Mouse (Mus musculus): ENCODE data around the gene Lcat.

Lcat gene

DNA sequence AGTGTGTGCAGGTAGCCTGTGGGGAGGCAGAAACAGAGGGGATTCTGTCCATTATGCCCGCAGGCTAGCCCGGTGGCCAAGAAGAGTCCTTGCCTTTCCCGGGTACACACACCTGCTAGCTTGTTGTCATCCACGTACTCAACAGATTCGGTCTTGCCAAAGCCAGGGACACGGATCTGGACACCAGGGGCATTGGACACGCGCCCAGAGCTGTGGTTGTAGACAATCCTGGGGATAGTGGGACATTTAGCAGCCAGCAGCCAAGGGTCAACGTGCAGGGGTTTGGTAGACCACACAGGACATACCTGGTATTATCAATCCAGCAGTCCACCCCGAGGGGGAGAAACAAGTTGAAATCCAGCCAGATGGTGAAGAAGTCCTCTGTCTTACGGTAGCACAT is 1.2 kb downstream of the Lcat start:
- no peak for DNase-seq

DNA sequence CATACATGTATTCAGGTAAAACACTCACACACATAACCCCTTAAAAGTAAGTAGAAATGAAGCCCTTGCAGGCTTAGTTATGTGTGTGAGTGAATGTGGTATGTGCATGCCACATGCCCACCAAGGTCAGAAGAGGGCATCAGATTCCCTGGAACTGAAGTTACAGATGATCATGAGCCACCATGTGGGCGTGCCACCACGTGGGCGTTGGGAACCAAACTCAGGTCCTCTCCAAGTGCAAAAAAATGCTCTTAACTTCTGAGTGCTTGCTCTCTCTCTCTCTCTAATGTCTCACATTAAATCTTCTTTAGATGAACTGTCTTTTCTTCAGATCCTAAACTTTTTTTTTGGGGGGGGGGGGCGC is 4.9 kb downstream of the Lcat start, which contains the start of gene Psmb10:
Gene Psmb10, minus strand, starts transcription at position 139 of the 364 bp plus-strand sequence.
- no peak for DNase-seq

DNA sequence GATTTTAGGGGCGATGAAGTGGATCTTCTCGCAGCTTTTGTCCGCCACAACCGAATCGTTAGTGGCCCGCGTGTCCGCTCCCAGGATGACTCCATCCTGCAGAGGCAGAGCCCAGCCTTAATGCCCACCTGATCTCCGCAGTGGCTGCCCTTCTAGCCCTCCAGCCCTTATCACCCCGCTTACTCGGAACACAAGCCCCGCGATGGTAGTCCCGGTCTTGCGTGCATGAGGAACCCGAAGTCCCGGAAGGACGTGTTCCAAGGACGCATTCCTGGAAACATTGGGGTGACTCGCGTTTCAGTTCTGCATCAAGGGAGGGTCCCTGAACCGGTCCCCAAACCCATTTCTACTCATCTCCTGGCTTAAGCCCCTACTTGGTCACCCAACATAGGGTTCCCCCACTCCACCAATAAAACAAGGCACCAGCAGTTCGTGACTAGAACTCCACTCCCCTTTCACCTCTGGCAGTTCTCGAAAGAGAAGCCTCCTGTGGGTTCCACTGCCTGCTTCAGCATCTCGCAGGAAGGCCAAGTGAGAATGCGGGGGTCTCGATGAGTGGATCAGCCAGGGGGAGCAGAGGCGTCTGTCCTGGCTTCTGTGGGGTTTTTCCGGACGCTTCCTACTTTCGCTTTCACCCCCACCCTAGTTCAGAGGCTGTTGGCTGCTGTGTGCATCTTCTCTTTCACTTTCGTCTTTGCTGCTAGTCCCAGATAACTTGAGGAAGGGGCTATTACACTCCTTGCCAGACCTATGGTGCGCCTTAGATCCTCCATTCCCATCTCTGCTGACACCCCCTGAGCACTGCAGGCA is 5.5 kb downstream of the Lcat start:
- DNase-seq, result peak; percentile 50

DNA sequence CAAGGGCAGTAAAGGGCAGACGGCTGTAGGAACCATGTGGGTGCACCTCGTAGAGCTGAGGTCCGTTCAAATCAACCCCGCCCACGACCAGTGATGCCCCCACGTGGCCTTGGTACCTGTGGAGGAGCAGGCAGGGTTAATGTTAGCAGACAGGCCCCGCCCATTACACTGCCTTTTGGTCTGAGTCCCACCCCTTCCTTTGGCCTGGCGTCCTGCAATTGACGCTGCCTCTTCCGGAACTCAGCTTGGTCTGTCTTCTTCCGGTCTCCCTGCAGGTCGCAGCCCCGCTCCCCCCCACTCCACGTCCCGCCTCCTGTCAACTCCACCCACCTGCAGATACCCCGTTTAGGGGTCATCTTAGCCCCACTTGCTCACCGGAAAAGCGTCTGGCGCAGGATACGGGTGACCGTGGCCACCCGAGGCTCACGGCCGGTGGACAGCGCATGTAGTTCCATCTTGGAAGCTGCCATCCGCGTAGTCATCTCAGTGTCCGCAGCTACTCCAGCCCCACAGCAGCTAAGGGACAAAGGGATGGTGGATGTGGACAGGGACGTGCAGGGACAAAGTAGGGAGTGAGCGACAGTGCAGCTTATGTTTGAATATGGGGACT is 6.2 kb downstream of the Lcat start:
- peak; percentile 85 for DNase-seq

DNA sequence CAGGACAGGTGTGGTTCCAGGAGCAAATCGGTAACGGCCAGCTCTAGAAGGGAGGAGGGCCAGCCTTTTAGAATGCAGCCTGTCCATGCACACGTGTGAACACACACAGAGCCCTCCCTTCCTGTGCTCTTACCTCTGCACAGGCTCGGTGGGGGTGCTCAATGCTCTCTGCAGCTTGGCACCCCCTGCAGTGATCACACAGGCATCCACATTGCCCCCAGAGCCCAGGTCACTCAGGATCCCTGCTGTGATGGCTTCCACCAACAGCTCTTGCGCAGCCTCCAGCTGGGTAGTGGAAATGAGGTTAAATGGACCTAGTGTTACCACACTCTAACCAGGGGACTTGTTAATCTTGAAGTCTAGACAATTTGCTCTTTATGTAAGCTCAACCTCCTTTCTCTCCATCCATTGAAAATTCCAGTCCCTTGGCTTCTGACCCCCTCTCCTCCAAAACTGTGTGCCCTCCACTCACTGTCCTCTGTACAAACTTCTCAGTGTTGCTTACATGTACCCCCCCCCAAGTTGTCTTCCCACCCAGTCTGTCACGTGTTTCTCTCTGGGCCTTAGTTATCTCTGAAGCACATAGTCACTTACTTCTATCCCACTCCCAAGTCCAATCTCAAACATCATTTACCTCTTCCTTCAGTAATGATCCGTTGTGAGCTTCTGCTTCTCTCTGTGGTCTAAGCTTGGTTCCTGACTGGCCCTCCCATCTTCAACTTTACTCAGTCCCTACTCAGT is 7.1 kb downstream of the Lcat start:
- DNase-seq, result no peak

DNA sequence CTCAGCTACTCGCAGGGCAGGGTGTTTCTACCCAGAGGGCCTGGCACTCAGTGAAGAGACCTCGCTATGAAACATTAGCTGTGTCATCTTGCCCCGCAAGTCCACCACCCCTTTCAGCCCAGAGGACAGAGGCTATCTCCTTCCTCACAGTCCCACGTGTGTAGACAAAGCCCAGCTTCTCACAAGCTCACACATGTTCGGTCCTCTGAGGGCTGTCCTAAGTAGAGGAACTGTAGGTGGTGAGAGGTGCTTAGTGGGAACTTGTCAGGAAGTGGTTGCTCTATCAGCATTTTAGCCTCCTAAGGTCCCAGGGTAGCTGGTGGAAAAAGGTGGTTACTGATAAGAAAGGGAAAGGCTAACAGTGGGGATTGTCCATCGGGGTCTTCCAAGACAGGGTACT is 8.1 kb downstream of the Lcat start:
- DNase-seq, result no peak

DNA sequence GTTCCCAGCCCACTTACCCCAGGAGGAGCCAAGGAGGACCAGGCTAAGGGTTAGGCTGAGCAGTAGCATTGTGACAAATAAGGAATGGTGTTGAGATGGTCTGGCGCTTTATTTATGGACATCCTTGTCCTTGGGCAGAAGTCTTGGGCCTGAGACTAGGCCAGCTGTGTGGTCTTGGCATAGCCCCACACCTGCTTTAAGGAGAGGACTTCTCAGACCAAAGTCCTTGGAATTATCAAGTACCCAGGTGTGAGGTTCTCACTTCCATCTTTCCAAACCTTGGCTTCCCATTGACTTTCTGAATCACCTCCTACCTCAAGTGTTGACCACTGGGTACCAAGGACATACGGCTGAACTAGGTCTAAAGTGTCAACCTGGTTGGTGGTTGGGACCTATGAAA is 9.4 kb downstream of the Lcat start, which contains the start of gene Ctrl:
Gene Ctrl, minus strand, starts transcription at position 101 of the 400 bp plus-strand sequence.
- no peak for DNase-seq

DNA sequence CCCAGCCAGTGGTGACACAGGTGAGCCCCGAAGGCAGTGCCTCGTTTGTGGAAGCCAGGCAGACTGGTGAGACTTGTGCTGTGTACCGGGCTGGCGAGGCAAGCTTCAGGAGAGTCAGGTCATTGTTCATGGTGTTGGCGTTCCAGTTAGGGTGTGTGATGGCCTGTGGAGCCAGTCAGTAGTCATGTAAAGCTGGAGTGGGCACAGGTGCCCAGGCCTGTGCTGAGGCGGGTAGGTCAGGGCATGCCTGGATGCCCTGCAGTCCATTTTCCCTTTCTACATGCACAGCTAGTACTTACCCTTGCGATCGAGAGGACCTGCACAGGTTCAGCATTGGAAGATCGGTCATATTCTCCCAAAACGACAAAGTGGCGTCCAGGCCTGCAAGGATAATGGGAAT is 10.7 kb downstream of the Lcat start:
- DNase-seq, result no peak

DNA sequence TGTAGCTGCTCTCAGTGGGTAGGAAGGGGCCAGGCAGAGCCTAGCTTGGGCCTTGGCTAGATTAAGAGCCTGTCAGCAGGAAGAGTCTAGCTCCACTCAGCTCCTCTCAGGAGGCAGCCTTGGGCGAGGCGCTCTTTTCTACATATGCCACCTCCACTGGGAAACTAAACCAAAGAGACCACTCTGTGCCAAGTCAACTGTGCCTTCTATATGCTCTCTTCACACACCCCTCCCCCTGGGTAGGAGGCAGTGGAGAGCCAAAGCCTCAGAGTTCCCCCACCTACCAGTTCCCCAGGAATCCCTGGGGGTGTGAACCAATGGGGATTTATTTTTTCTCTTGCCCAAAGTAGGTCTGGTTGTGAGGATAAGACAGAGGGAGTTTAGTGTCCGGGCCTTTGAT is 11.9 kb downstream of the Lcat start:
- DNase-seq, result no peak

DNA sequence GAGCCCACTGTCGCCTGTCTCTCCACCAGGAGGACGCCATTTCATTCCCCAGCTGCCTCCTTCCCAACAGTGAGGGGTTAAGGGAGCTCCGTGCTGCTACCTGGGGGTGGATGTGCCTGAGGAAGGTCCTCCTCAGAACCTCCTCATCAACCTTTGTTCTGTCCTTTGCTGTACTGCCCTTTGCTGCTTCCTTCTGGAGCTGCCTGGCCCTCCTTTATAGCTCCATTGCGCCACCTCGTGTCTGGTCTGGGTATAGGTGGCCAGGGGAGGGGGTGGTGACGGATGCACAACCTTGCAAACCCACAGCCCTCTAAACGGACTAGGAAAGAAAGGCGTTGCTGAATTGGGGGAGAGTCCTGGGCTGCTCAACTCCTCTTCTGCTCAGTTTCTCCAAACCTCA is 12.6 kb downstream of the Lcat start:
- DNase-seq, result peak; percentile 86

DNA sequence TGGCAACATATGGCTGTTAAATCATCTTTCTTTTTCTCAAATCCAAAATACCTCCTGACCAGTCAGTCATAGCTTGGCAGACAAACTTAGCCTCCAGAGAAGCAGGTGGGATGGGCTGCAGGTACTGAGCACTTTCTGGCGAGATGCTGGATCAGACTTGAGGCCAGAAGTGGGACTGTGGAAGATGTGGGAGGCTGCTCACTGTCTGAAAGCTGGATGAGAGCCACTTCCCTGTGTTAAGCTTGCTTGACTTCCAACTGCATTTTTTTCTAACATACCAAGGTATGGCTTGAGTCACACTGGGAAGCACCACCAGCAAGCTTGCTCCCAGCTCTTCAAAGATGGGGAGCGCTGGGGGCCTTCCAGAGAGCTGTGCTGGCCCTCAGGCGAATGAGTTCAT is 18.1 kb downstream of the Lcat start:
- no peak for DNase-seq

DNA sequence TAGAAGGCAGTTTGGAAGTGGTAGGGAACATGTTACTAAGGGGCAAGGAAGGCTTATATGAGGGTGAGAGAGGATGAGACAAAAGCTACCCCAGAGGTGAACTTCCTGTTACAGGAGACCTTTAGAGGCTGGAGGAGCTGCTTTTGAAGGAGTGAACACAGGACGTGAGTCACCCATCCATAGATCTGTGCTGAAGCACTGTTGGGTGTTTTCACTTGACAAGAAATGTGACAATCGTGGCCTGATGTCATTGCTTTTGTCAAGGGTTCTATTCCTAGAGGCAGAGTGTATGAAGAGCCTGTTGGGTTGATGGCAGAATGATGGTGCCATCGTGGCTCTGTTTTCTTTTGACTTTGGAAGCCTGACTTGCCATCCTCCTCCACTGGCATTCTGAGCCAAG is 23.8 kb downstream of the Lcat start:
- no peak for DNase-seq

DNA sequence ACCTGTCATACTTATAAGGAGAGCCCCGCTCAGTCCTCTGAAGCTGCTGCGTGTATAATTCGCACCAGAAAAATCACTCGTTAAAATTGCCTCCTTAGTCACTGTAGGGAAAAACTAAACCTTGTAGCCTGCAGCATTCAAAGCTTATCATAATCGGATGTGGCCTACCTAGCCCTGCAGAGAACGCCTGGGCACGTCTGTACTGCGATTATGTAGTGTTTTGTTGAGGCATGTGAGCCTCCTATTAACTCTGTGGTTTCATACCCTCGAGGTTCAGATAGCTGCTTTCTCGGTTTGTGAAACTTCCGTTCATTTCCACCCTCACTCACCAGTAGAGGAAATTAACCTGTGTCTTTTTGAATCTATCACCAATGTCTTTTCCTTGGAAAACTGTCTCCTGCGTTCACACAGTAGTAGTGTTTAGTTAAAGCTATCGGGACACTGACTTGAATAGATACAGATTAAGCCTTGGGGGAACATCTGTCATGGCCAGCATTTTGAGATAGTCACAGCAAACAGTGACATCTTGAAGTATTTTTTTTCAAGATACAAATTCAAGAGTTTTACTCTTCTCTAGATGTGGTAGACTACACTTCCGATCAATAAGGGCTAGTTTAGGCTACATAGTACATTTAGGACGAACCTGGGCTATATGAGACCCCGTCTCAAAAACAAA is 42.1 kb downstream of the Lcat start:
- no peak for DNase-seq

DNA sequence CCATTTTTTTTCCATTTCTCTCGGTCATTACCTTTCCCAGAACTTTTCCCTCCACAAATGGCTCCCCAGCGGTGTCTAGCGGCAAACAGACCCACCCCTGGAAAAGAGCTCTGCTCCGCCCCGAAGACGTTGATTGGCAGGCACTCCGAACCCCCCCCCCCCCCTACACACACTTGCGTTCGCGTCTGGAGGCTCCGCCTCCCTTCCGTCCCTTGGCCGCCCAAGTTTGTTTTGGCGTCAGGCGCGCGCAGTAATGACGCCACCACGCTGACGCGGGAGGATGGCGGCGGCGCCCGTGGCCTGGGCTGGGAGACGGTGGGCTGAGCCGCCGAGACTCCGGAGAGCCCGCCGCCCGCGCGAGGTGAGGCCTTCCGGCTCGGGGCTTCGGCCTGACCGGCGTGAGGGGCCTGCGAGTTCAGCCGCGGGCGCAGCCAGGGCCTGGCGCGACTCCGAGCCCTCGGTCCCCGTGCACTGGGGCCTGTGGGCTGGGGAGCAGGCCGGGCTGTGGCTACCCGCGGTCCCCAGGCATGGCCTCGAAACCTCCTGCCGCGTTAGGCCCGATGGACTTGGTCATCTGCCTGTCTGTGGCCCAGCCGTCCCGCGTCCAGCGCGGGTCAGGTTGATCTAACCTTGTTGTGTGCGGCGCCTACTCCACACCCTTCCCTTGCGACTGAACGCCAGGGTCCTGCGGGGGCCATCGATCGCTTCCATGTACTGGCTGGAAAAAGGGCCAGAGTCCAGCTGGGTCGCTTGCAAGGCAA is 42.8 kb downstream of the Lcat start, which contains the start of gene Pskh1:
Gene Pskh1, plus strand, starts transcription at position 262 of the 761 bp plus-strand sequence.
- DNase-seq, result peak; percentile 93

DNA sequence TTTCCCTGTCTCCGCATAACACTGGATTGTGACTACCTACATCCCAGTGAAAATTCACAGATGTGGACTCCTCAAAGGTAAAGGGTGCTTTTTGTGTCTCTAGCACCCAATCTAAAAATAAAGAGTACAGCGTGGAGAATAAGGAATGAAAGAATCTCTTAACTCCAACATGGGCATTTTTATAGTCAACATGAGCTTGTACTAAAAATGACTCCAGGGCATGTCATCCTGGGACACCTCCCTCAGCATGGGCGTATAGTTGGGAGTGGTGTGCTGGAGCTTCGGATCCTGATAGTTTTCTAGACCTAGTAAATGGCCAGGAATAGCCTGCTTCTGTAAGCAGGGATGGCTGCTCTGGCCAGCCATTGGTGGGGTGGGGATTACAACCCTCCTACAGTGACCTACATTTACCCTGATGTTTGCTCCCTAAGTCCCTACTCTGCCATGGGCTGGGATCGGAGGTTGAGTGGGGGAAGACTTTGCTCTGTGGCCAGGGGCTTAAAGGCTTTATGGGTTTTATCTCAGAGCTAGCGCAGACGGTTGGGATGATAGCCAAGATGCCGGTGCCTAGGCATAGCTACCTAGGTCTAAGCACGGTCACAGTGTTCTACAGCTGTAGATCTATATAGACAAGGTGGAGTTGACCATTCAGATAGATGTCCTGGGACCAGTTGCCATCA is 45.2 kb downstream of the Lcat start:
- no peak for DNase-seq

DNA sequence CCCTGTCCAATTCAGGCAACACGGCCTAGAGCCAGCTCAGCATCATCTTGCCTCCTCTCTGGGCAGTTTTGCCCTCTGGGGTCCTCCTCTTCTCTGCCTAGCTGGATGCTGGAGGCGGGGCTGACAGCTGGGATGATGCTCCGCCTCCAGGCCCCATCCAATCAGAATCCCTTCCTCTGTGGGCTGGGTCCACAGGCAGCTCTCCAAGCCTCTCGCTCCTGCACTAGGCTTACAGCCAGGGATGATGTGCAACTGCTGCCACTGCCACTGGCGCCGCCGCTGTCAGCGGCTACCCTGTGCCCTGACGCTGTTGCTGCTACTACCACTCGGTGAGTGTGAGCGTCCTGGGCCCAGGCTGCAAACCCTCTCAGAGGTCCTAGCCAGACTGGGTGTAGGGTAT is 49.8 kb downstream of the Lcat start, which contains the start of gene Nrn1l:
Gene Nrn1l, plus strand, starts transcription at position 229 of the 400 bp plus-strand sequence.
- DNase-seq, result no peak

DNA sequence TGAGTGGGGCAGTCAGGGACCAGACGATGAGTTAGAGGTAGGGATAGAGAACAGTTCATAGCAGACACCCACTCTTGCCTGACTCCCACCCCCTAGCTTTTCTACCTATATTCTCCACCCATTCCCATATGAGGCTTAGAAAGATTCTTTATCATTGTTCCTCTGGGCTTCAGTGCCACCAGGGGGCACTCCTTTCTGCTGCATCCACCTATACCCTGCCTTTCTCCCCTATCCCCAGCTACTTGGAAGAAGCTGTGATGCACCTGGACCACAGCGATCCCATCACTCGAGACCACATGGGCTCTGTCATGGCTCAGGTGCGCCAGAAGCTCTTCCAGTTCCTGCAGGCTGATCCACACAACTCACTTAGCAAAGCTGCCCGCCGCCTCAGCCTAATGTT is 50.8 kb downstream of the Lcat start:
- DNase-seq, result no peak

DNA sequence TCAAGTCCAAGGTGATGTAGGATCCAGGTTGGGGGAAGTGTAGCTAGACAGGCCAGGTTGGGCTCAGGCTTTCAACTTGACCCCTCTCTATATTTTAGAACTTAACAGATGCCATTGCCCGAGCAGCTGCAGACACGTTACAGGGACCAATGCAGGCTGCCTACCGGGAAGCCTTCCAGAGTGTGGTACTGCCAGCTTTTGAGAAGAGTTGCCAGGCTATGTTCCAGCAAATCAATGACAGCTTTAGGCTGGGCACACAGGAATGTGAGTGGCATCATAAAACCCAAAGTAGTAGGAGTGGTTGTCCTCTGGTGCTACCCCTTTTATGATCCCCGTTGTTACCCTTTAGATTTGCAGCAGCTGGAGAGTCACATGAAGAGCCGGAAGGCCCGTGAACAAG is 52.3 kb downstream of the Lcat start:
- DNase-seq, result no peak

DNA sequence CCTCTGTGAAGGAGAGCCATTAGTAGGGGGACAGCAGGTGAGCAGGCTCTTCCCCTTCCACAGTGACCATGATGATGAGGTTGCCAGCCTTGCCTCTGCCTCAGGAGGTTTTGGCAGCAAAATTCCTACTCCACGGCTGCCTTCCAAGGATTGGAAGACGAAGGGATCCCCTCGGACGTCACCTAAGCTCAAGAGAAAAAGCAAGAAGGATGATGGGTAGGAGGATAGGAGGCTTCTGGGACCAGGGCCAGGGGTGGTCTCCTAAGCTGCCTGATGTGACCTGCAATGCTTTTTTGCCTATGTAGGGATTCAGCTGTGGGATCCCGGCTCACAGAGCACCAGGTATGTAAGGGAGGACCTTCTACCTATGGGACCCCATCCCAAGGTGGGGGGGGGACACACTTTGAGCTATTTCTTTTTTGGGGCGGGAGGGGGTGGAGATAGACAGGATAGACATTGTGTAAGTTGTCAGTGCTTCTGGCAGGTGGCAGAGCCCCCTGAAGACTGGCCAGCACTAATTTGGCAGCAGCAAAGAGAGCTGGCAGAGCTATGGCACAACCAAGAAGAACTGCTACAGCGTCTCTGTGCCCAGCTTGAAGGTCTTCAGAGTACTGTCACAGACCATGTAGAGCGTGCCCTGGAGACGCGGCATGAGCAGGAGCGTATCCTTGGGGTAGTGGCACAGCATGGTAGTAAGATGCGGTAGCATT is 53.3 kb downstream of the Lcat start:
- DNase-seq, result no peak

Data from cerebellum, adult 8-10 months (tissue).